Mouse (Mus musculus) lung, postnatal 4 days (tissue): ENCODE data around the gene Mfsd9.
"Not testable (repeated sequence)": the region's sequence is repeated elsewhere in the genome, so short reads cannot be mapped to it uniquely, and the experiment has no call there.

ENCODE experiments used
- DNase-seq, 2 experiments: peaks; one replicate each; pipeline ENCODE4 v3.0.0; 2021

Mfsd9 gene

DNA sequence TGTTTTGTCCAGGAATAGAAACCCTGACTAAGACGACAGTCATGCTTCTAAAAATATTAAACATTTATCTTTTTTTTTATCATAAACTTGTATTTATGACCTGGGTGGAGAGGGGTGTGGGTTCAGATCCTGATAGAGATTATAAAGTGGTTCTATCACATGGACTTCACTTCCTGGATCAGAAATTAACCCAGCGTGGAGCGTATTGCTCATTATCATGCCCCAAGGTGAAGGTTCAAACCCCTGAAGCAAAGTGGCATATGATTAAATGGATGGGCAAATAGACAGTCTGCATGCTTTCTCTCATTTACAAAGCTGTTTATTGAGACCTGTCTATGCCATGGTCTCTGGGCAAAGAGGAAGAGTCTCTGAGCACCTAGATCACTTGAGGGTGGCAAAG, 13.7 kb downstream of the Mfsd9 start:
- DNase-seq: no peak

DNA sequence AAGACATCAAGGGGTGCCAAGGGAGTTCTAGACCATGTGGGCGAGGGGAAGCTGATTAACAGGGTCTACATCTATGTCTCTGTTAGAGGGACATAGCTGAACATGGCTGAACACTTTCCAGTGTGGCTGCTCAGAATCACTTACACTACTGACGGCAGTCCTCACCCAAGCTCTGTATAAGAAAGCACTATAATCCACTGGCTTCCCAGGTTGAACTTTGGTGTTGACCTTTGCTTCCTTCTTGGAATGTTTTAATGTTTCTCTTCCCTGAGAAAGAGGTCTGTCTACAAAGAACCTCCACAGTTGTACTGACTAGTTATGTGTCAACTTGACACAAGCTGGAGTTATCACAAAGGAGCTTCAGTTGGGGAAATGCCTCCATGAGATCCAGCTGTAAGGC, 14.4 kb downstream of the Mfsd9 start:
- DNase-seq: no peak

DNA sequence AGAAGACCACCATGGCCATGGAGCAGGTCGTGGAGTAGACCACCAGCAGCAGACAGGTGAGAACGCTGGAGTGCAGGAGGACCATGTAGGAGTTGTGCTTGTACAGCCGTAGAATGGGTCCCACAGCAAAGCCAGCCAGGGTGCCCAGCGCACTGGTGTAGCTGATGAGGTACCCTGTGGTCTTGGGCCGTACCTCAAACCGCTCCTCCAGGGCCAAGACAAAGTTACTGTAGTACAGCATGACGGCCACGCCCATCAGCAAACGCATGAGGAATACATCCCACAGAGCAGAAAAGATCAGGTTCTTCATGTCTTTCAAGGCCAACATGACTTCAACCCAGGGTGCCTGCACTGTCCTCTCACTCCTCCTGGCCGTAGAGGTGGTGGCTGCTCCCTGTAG, 16.4 kb downstream of the Mfsd9 start:
- DNase-seq: no peak

DNA sequence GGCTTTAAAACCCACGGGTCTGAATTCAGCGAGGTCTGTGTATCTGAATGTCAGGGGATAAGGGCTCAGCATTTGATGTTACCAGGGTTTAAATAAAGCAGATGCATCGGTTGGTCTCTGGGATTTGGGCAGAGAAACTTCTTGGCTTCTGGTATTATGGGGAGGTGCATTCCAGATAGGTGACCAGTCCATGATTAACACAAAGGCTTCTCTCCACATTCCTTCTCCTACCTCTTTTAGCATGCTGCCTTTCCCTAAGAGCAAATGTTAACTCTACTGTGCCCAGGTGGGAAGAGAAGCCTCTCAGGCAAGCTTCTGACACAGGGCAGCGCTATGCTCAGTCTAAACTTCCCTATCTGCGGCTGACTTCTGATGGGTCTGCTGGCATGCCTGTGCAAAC, 17.3 kb downstream of the Mfsd9 start:
- no peak for DNase-seq

GRCm38 (mm10) chr1:40771196-40771970, 19.1 kb downstream of the Mfsd9 start:
- DNase-seq: no peak

DNA sequence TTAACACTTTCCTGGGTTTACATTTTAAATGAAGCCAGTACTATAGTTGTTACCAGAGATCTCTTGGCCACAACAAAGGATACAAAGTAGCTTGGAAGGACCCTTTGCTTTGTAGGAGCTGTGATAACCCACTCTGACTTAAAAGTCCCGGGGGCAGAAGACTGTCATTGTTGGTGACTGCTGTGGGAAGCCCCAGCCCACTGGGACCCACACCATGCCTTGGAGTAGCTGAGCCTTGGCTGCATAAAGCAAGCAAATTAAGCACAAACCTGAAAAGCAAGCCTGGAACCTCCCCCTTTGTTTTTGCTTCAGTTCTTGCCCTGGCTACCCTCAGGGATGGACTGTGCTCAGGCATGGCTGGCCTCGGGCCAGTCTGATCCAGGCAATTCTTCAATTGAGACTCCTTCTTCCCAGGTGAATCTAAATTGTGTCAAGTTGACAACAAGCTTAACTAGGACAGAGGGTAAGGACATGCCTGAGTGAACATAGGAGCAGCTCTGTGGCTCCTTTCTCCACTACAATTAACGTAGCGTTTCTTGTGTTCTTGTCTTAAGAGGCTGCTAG, 21.1 kb downstream of the Mfsd9 start:
- no peak for DNase-seq

DNA sequence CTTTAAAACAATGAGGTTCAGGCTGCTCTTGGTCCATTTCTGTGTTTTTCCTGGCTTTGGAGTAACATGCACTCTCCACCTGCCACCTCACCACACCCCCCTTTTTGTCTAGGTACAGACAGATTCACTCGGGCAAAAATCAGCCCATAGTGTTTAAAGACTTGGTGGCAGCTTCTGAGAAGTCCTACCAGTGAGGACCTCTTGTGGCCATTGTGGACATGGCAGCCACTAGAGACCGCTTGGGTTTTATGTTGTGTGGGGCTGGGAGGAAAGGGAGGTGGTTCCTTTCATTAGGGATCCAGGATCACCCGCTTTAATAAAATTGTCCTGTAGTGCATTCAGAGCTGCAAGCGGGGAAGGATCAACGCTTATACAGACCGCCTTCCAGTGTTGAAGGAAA, 21.9 kb downstream of the Mfsd9 start:
- peak in 1 of 2 experiments; percentile 44 for DNase-seq

DNA sequence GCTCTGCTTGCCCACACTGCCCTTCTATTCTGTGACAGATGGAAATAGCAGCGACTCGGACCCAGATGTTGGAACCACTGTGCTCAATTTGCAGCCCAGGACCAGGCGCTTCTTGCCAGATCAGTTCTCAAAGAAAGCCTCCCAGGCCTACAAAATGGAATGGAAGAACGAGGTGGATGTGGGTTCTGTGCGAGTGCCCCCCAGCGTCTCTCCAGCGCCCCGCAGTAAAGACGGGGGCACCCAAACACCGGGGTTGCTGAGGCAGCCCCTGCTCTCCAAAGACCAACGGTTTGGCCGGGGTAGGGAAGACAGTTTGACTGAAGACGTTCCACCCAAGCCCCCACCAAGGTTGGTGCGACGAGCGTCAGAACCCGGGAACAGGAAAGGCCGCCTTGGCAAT, 22.9 kb downstream of the Mfsd9 start:
- no peak for DNase-seq

- DNase-seq: no peak
Measured at GRCm38 (mm10) chr1:40765521-40765920, 25.0 kb downstream of the Mfsd9 start.

- DNase-seq: no peak
Measured at GRCm38 (mm10) chr1:40764701-40765275, 25.7 kb downstream of the Mfsd9 start.

DNA sequence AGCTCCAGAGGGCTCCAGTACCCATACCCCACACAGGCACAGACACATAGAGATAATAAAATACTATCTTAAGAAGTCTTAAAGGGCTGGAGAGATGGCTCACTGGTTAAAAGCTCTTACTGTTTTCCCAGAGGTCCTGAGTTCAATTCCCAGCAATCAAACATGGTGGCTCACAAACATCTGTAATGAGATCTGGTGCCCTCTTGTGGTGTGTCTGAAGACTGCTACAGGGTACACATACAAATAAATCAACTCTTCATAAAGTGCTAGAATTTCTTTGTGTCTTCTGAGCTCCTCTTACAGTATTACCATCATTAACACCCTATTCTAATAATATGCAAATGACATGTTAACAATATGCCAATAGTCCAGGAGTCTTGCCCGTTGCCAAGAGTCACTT, 26.4 kb downstream of the Mfsd9 start:
- DNase-seq: no peak

DNA sequence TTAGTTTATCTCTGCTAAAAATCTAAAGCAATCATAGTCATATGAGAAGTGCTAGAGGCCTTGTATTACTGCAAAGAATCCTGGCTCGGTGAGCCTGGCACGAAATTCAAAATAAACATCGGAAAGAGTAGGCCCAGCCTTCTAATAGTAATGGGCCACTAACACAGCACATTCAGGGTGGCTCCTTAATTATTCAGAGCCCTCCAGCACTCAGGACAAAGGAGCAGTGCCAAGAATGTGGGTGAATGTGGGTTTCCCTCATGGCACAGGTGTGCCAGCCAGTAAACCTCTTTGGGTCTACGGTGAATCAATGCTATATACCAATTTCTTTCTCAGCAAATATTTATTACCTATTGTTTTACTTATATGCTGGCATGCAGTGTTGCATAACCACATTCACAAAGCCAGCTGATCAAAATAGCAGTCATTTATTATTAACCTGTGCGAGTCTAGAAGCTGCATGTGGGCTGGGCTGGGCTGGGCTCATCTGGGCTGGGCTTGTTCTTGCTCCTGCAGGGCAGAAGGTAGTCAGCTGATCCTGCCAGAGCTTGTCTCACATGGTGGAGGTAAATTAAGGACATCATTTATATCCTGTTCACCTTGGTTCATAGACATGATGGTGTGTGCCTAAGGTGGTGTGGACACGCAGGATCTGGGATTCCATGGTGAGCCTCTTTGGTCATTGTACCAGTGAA, 30.6 kb downstream of the Mfsd9 start:
- no peak for DNase-seq

- no peak for DNase-seq
Measured at GRCm38 (mm10) chr1:40746089-40746488, 44.4 kb downstream of the Mfsd9 start.

DNA sequence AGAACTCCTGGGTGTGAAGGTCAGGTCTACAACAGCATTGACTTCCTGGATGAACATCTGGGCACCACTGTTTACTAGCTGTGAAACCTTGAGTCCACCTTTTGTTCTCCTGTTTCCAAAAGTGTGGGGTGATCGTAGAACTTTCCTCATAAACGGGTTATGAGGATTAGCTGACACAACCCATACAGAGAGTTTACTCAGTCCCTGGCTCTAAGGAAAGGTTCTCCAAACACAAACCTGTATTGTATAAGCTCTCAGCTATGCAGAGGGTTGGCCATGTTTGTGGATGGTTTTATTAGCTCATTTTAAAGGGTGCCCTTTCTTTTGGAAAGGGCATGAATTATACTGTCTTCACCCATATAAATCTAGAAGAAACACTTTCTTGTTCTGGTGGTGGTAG, 49.7 kb downstream of the Mfsd9 start:
- no peak for DNase-seq

DNA sequence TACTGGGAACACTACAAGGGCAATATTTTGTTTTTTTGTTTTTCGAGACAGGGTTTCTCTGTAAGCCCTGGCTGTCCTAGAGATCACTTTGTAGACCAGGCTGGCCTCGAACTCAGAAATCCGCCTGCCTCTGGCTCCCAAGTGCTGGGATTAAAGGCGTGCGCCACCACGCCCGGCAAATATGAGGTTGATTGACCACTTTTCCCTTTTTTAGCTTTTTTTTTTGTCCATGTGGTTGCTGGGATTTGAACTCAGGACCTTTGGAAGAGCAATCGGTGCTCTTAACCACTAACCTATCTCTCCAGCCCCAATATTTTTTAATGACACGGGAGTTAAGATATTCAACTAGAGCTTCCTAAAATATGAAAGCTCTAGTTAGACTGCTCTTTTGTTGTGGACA, 52.2 kb downstream of the Mfsd9 start:
- DNase-seq: not testable (repeated sequence)

GRCm38 (mm10) chr1:40737671-40738070, 52.8 kb downstream of the Mfsd9 start:
- DNase-seq: no peak

- DNase-seq: no peak
Measured at GRCm38 (mm10) chr1:40728636-40729035, 61.9 kb downstream of the Mfsd9 start.

GRCm38 (mm10) chr1:40727404-40727803, 63.1 kb downstream of the Mfsd9 start:
- DNase-seq: no peak

DNA sequence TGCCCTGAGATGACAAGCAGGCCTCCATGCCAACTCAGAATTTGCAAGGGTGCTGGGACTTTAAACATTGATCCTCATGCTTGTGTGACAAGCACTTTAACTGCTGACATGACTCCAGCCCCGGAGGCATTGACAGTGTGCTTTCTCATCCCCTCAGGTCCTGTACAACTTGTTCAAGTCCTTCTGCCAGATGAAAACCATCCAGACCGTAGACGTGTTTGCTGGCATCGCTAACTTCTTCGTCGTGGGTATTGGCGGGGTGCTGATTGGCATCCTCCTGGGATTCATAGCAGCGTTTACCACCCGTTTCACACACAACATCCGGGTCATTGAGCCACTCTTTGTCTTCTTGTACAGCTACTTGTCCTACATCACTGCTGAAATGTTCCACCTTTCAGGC, 64.4 kb downstream of the Mfsd9 start:
- no peak for DNase-seq
